17 mouse cellular contexts compared by ENCODE assay signal in the genomic region with DNA sequence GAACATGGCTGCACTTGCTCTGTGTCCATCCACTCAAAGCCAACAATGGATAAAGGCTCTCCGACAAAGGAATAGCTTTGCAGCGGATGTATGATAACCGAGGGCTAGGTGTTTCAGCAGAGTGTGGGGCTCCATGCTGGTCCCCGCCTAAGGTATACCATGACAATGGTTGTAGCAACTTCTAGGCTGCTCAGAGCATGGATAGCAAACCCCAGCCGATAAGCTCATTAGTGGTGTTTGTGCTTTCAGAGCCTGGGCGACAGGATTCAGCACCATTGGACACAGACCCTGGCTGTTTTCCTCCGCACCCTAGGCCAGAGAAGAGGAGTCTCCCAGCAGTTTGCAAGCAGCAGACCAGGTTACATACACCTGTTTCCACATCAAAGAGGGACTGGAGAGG. TPM values are rescaled to one million over a fixed set of nuclear protein-coding genes. Genes with fewer than 3 reads are reported as not detected.
A peak's percentile ranks its signal among the peaks of the same experiment; 100 is the strongest.
DNase-seq lines count a peak whose midpoint lies in the region; ATAC-seq lines count a peak whose summit lies in the region.
"Had no signal": no experiment of that assay in that cellular context is flagged by ENCODE, and none has a peak within 500 bp of the region (broad histone marks: within the 10 kb centered on the region; RNA-seq: fewer than 3 reads in every experiment).

No protein-coding gene starts in this region.

- H3K27ac ChIP-seq in heart, embryonic 10.5 days = peak overlapping the region; percentile 8; the same call in 1 of the 2 replicates
- H3K27ac ChIP-seq in liver, embryonic 11.5 days (ENCODE audit: low read depth, low read length) = peak overlapping the region; percentile 49
- H3K27ac ChIP-seq in liver, embryonic 16.5 days (ENCODE audit: low read length) = peak overlapping the region; percentile 98
- H3K27ac ChIP-seq: embryonic facial prominence, embryonic 10.5 days; forebrain, embryonic 15.5 days; hindbrain, embryonic 14.5 days; intestine, embryonic 15.5 days had no signal

- H3K4me3 ChIP-seq in heart, embryonic 10.5 days = no peak overlapping the region
- no peak overlapping the region for H3K4me3 ChIP-seq in liver, embryonic 11.5 days (ENCODE audit: low read depth, low read length)
- H3K4me3 ChIP-seq in liver, embryonic 16.5 days (ENCODE audit: low read depth, low read length) = no peak overlapping the region
- H3K4me3 ChIP-seq: embryonic facial prominence, embryonic 10.5 days; forebrain, embryonic 15.5 days; intestine, embryonic 15.5 days had no signal

- no peak overlapping the region for H3K9ac ChIP-seq in liver, embryonic 11.5 days (ENCODE audit: low read depth, low read length)
- peak overlapping the region; percentile 38 for H3K9ac ChIP-seq in liver, embryonic 16.5 days (ENCODE audit: low read depth, low read length)
- H3K9ac ChIP-seq: forebrain, embryonic 15.5 days; hindbrain, embryonic 14.5 days; intestine, embryonic 15.5 days had no signal

- peaks cover 58% of the 10 kb centered on the region for H3K4me1 ChIP-seq in heart, embryonic 10.5 days
- H3K4me1 ChIP-seq in liver, embryonic 11.5 days (replicated peaks; ENCODE audit: control insufficient read depth, insufficient read depth, low read length) = peaks cover 26% of the 10 kb centered on the region
- H3K4me1 ChIP-seq in liver, embryonic 16.5 days (ENCODE audit: control insufficient read depth, low read depth, low read length) = peaks cover 53% of the 10 kb centered on the region

- DNase-seq in heart, embryonic 10.5 days (ENCODE audit: low spot score) = no peak
- no peak for DNase-seq in heart, adult 18-20 months
- no peak for DNase-seq in liver, embryonic 11.5 days (ENCODE audit: low spot score)
- no peak for DNase-seq in liver
- no peak for DNase-seq in embryo, embryonic 9.5 days (ENCODE audit: extremely low spot score)
- DNase-seq: adrenal gland, postnatal 14 days; cerebellum, adult 11-12 months; cerebellum, adult 9-10 months; cerebellum, postnatal 36 days; gastrocnemius, postnatal 36 days had no signal

- no peak overlapping the region for H3K4me2 ChIP-seq in liver, embryonic 11.5 days
- peak overlapping the region; percentile 38 for H3K4me2 ChIP-seq in liver, embryonic 16.5 days (ENCODE audit: low read depth, low read length)
- H3K4me2 ChIP-seq: forebrain, embryonic 15.5 days; hindbrain, embryonic 14.5 days; intestine, embryonic 15.5 days had no signal

- 85% methylated on average over 7 of the region's 7 CpGs for WGBS in heart, embryonic 10.5 days
- 82% methylated on average over 7 of the region's 7 CpGs for WGBS in liver, embryonic 11.5 days
- WGBS in liver, embryonic 16.5 days (ENCODE audit: insufficient replicate concordance) = 82% methylated on average over 7 of the region's 7 CpGs

- 0 out of 2 replicates have a peak, but pooled peaks cover 3% of the 10 kb centered on the region for H3K36me3 ChIP-seq in heart, embryonic 10.5 days
- H3K36me3 ChIP-seq in liver, embryonic 11.5 days (ENCODE audit: control insufficient read depth, insufficient read depth, low read length) = peaks cover 3% of the 10 kb centered on the region; the same call in 1 of the 2 replicates
- peaks cover 3% of the 10 kb centered on the region for H3K36me3 ChIP-seq in liver, embryonic 16.5 days (ENCODE audit: control insufficient read depth, insufficient read depth)
- H3K36me3 ChIP-seq: embryonic facial prominence, embryonic 10.5 days; forebrain, embryonic 15.5 days; intestine, embryonic 15.5 days had no signal

- no peak for ATAC-seq in liver, embryonic 11.5 days (replicated peaks; ENCODE audit: low FRiP score)
- ATAC-seq in liver, embryonic 16.5 days (ENCODE audit: low read depth) = no peak
- ATAC-seq: activated CD4-positive, CD25-positive, alpha-beta regulatory T cell, adult 4 months; forebrain, embryonic 15.5 days; Patski had no signal

- H3K9me3 ChIP-seq in heart, embryonic 10.5 days = no peaks in the 10 kb centered on the region
- H3K9me3 ChIP-seq in liver, embryonic 11.5 days (ENCODE audit: control insufficient read depth, low read length) = no peaks in the 10 kb centered on the region
- no peaks in the 10 kb centered on the region for H3K9me3 ChIP-seq in liver, embryonic 16.5 days (replicated peaks; ENCODE audit: control insufficient read depth, low read length)
- H3K9me3 ChIP-seq: embryonic facial prominence, embryonic 10.5 days; forebrain, embryonic 15.5 days; intestine, embryonic 15.5 days had no signal

- H3K27me3 ChIP-seq in heart, embryonic 10.5 days (ENCODE audit: insufficient read depth, poor library complexity, severe bottlenecking) = peaks cover 31% of the 10 kb centered on the region
- H3K27me3 ChIP-seq in liver, embryonic 11.5 days (replicated peaks; ENCODE audit: control insufficient read depth, insufficient read depth, low read length) = peaks cover 19% of the 10 kb centered on the region
- peaks cover 7% of the 10 kb centered on the region for H3K27me3 ChIP-seq in liver, embryonic 16.5 days (ENCODE audit: control insufficient read depth, insufficient read depth, low read depth, low read length)
- H3K27me3 ChIP-seq: forebrain, embryonic 15.5 days; intestine, embryonic 15.5 days; Patski had no signal

RNA-seq across cellular contexts. Expression of a gene that starts 6.6 kb away (rescaled TPM):
- 3.0 and 3.9 TPM in 2 replicates for polyA plus RNA-seq in heart, embryonic 10.5 days (2016; fragmentation: Nextera tagmentation; extraction: Ambion mirVana)
- under 1 TPM; 0.46 to 0.69 TPM for total RNA-seq in heart, adult 18-20 months (2021)
- polyA plus RNA-seq in liver, embryonic 11.5 days (2014; fragmentation: Nextera tagmentation; extraction: Ambion mirVana) = 1.8 and 3.2 TPM in 2 replicates
- 5.8 and 7.0 TPM in 2 replicates for polyA plus RNA-seq in liver, embryonic 16.5 days (2015; fragmentation: Nextera tagmentation; extraction: Ambion mirVana)
- polyA plus RNA-seq: activated CD4-positive, CD25-positive, alpha-beta regulatory T cell, adult 4 months had no signal

RNA-seq across cellular contexts. Expression of a gene that starts 50.9 kb away (rescaled TPM):
- polyA plus RNA-seq in heart, embryonic 10.5 days (2016; fragmentation: Nextera tagmentation; extraction: Ambion mirVana) = 2.3 and 3.9 TPM in 2 replicates
- total RNA-seq in heart, adult 18-20 months (2021) = 1 to 10 TPM; 4.5 to 4.7 TPM
- polyA plus RNA-seq in liver, embryonic 11.5 days (2014; fragmentation: Nextera tagmentation; extraction: Ambion mirVana) = 6.9 and 7.9 TPM in 2 replicates
- polyA plus RNA-seq in liver, embryonic 16.5 days (2015; fragmentation: Nextera tagmentation; extraction: Ambion mirVana) = 4.7 and 5.1 TPM in 2 replicates

Comparison
In these comparisons a context has a peak if more than half of its experiments do, and no peak if none do; other contexts are left out.
1. H3K27ac ChIP-seq: peak in every context shown above with its lines; median percentile 98 in liver, embryonic 16.5 days; 49 in liver, embryonic 11.5 days; 8 in heart, embryonic 10.5 days.